Mouse (Mus musculus) forebrain, embryonic 16.5 days (tissue): ENCODE measurements around the gene Map3k14. TPM values are rescaled to one million over a fixed set of nuclear protein-coding genes. Genes with fewer than 3 reads are reported as not detected.
"Not testable (repeated sequence)": the region's sequence is repeated elsewhere in the genome, so short reads cannot be mapped to it uniquely, and the experiment has no call there.

Experiments used
- ATAC-seq: fragments of 200-750 bp; cut with Nextera tagmentation; 2 replicates; pipeline ENCODE4 v1.8.0; 2017; ENCODE audit warnings: mild to moderate bottlenecking, moderate library complexity
- H3K27ac ChIP-seq: fragments of 300-500 bp; sonication (generic); 2 replicates; pipeline ENCODE4 v1.5.1; 2014; ENCODE audit warnings: low read length, control low read depth
- H3K27me3 ChIP-seq: fragments of 300-500 bp; sonication (generic); replicated peaks from 2 replicates; pipeline ENCODE4 v1.6.1; 2014; ENCODE audit warnings: low read length; ENCODE audit not compliant: control insufficient read depth, insufficient read depth
- H3K36me3 ChIP-seq: fragments of 300-500 bp; sonication (generic); 2 replicates; pipeline ENCODE4 v1.6.1; 2014; ENCODE audit not compliant: control insufficient read depth, insufficient read depth
- H3K4me1 ChIP-seq: fragments of 300-500 bp; sonication (generic); replicated peaks from 2 replicates; pipeline ENCODE4 v1.6.1; 2014; ENCODE audit warnings: low read length; ENCODE audit not compliant: control insufficient read depth, insufficient read depth
- H3K4me2 ChIP-seq: fragments of 300-500 bp; sonication (generic); 2 replicates; pipeline ENCODE4 v1.6.1; 2014; ENCODE audit warnings: mild to moderate bottlenecking, low read length, control low read depth
- H3K4me3 ChIP-seq: fragments of 300-500 bp; sonication (generic); replicated peaks from 2 replicates; pipeline ENCODE4 v1.5.1; 2014; ENCODE audit warnings: mild to moderate bottlenecking, low read length, control low read depth
- H3K9ac ChIP-seq: fragments of 300-500 bp; sonication (generic); replicated peaks from 2 replicates; pipeline ENCODE4 v1.6.1; 2014; ENCODE audit warnings: low read depth, low read length, control low read depth
- H3K9me3 ChIP-seq: fragments of 300-500 bp; sonication (generic); 2 replicates; pipeline ENCODE4 v1.6.1; 2016; ENCODE audit warnings: low read length; ENCODE audit not compliant: control insufficient read depth
- WGBS: fragments of 180-500 bp; shearing (Covaris S2); extraction: QIAGEN DNeasy Blood & Tissue Kit; methylation state at CpG from one replicate; pipeline ENCODE4 v1.1.7; 2014; 5-methylcytosine and 5-hydroxymethylcytosine counted together
- polyA plus RNA-seq: library from polyadenylated mRNA; unstranded; fragments of >200 nt; fragmentation: Nextera tagmentation; extraction: Ambion mirVana; gene quantifications from 2 replicates; pipeline ENCODE4 v1.2.1, GENCODE M21; 2015

Gene Map3k14
- polyA plus RNA-seq, 1 experiment from 2014 or later = 4.8 TPM

DNA sequence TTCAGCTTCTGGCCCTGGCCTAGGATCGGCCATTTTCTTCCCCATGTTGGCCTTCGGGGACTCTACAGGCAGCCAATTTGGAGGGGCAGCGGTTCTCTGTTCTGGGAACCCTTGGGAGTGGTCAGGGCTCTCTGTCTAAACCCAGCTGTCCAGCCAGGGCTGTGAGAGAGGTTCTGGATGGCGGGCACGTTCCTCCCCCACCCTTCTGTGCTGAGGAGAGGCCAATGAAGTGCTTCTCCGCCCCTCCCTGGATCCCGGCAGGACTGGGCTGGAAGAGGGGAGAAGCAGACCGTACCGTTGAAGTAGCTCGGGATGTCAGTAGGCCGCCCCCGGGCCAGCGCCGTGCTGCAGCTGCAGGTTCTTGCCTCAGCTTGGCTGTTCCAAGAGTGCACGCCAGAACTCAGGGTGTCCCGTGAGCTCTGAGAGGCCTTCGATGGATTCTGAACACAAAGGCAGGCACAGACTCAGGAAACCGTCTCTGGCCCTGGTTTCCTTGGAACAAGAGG is 43.3 kb downstream of the Map3k14 start:
- 72% methylated on average over 18 of the region's 18 CpGs for WGBS
- no peaks in the 10 kb centered on the region for H3K9me3 ChIP-seq
- H3K9ac ChIP-seq = no peak overlapping the region
- ATAC-seq = no peak
- H3K36me3 ChIP-seq = no peaks in the 10 kb centered on the region
- no peaks in the 10 kb centered on the region for H3K4me1 ChIP-seq
- H3K4me2 ChIP-seq = no peak overlapping the region
- H3K27ac ChIP-seq = no peak overlapping the region
- no peaks in the 10 kb centered on the region for H3K27me3 ChIP-seq
- H3K4me3 ChIP-seq = no peak overlapping the region

DNA sequence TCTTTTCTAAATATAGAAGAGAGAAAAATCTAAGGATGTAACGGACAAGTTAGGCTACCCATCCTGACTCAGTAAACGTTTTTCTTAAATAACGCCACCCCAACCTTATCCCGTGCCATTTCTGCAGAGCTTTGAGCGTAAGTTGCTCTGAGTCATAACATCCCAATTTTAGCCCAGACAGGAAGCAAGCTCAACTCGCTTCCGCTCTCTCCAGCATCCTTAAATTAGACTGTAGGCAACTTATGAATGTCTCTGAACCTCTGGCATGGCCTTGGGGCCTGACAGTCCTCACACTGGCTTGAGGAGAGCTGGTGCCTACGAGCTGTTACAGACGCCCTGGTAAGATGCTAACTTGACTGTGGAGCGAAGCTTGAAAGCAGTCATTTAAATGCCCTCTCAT is 43.8 kb downstream of the Map3k14 start:
- Histone ChIP-seq H3K27ac (no peak overlapping the region), H3K4me2 (no peak overlapping the region), H3K4me1 (peaks cover 3% of the 10 kb centered on the region), H3K9me3 (no peaks in the 10 kb centered on the region), H3K4me3 (no peak overlapping the region), H3K36me3 (no peaks in the 10 kb centered on the region), H3K9ac (no peak overlapping the region), H3K27me3 (no peaks in the 10 kb centered on the region)
- 89% methylated on average over 10 of the region's 10 CpGs for WGBS
- no peak for ATAC-seq

DNA sequence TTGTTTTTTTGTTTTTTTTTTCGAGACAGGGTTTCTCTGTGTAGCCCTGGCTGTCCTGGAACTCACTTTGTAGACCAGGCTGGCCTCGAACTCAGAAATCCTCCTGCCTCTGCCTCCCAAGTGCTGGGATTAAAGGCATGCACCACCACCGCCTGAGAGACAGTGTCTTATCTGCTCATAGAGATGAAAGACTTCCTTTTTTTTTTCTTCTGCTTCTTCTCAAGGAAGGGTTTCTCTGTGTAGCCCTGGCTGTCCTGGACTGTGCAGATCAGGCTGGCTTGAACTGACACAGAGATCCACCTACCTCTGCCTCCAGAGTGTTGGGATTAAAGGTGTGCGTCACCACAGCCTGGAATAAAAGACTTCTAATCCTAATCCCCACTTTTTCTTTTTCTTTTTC is 44.6 kb downstream of the Map3k14 start:
- not testable (repeated sequence) for H3K36me3 ChIP-seq, ATAC-seq

DNA sequence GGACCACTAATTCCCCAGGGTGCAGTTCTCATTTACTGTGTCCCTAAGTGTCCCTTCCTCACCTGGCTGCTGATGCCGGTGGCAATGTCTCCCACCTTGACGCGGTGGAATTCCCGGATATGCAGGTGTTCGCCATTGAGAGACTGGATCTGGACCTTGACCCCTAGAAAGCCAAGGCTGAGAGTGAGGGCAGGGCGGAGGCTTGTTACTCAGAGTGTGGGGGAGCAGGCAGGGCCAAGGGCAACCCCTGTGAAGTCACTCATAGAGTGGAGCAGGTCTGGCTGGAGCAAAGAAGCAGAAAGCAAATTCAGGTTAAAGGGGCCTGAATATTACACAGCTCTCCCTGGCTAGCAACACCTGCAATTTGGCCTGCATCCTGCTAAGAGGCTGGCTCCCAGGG is 45.8 kb downstream of the Map3k14 start:
- Histone ChIP-seq H3K4me1 (peaks cover 5% of the 10 kb centered on the region), H3K4me3 (no peak overlapping the region), H3K4me2 (no peak overlapping the region), H3K9me3 (no peaks in the 10 kb centered on the region), H3K9ac (no peak overlapping the region), H3K27me3 (no peaks in the 10 kb centered on the region), H3K36me3 (no peaks in the 10 kb centered on the region), H3K27ac (no peak overlapping the region)
- no peak for ATAC-seq
- 90% methylated on average over 6 of the region's 6 CpGs for WGBS

More for the DNA sequence above, 44.6 kb downstream of the Map3k14 start:
- H3K4me2 ChIP-seq, H3K27ac ChIP-seq, H3K4me3 ChIP-seq, H3K4me1 ChIP-seq, H3K27me3 ChIP-seq, H3K9ac ChIP-seq, H3K9me3 ChIP-seq: not testable (repeated sequence)
- WGBS = 82% methylated on average over 4 of the region's 4 CpGs

DNA sequence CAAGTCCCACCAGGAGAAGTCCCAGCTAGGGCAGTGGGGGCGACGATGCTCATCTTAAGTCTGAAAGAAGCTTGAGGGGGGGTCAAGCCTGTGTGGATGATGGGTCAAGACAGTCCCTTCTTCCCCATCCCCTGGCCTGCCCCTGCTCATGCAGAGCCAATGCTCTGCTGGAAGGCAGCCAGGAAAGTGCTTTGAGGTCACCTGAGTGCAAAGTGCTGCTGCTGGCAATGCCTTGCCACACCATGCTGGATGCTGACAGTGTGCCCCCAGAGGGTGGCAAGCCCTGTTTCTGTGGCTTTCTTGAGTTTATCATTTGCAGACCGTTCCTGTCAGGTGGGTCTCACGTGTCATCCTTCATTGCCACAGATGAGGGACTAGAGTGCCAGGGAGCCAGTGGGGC is 47.3 kb downstream of the Map3k14 start:
- ATAC-seq = no peak
- Histone ChIP-seq H3K4me2 (no peak overlapping the region), H3K4me3 (no peak overlapping the region), H3K9ac (no peak overlapping the region), H3K27ac (no peak overlapping the region), H3K27me3 (no peaks in the 10 kb centered on the region), H3K36me3 (no peaks in the 10 kb centered on the region), H3K9me3 (no peaks in the 10 kb centered on the region), H3K4me1 (peaks cover 5% of the 10 kb centered on the region)
- WGBS = 93% methylated on average over 4 of the region's 4 CpGs

DNA sequence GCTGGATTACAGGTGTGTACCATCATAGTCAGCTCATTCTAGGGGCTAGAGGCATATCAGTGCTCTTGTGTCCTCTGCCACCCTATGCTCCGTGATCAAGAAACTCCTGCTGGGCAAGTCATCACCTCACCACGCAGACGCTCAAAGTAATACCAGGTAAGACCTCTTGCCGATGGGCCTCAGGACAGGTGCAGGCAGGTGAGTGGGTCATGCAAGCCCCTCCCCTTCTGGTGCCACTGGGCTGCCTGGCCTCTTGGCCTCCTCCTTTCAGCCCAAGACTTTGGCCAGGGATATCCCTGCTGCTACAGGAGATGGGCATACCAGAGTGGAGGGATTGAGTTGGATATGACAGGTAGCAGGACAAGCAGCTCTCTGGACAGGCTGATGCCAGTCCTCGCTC is 48.0 kb downstream of the Map3k14 start:
- Histone ChIP-seq H3K27me3 (no peaks in the 10 kb centered on the region), H3K9ac (no peak overlapping the region), H3K36me3 (no peaks in the 10 kb centered on the region), H3K27ac (no peak overlapping the region), H3K4me1 (peaks cover 5% of the 10 kb centered on the region), H3K4me3 (no peak overlapping the region), H3K9me3 (no peaks in the 10 kb centered on the region), H3K4me2 (no peak overlapping the region)
- WGBS = 97% methylated on average over 5 of the region's 5 CpGs
- ATAC-seq = no peak

DNA sequence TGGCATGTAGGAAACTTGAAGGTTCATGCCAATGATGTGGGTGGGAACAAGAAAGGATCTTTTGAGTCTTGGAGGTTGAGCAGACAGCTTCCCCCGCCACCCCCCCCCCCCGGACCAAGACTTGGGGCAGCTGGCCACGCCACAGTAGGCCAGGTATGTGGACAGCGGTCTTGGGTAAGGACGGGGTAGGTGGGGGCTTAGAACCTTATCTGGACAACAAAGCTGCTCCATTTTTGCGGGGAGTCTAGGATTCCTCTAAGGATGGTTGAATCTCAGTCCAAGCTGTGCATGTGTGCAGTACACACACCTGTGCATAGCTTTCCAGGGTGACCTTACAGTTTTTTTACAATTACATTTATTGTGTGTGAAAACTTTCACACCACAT is 48.8 kb downstream of the Map3k14 start:
- H3K4me3 ChIP-seq = peak overlapping the region; percentile 60
- no peaks in the 10 kb centered on the region for H3K9me3 ChIP-seq
- ATAC-seq = peak; percentile 3; the same call in 1 of the 2 replicates
- H3K27ac ChIP-seq = peak overlapping the region; percentile 61
- H3K9ac ChIP-seq = peak overlapping the region; percentile 81
- 18% methylated on average over 6 of the region's 6 CpGs for WGBS
- H3K36me3 ChIP-seq = no peaks in the 10 kb centered on the region
- H3K4me2 ChIP-seq = peak overlapping the region; percentile 100
- peaks cover 5% of the 10 kb centered on the region for H3K4me1 ChIP-seq
- no peaks in the 10 kb centered on the region for H3K27me3 ChIP-seq

DNA sequence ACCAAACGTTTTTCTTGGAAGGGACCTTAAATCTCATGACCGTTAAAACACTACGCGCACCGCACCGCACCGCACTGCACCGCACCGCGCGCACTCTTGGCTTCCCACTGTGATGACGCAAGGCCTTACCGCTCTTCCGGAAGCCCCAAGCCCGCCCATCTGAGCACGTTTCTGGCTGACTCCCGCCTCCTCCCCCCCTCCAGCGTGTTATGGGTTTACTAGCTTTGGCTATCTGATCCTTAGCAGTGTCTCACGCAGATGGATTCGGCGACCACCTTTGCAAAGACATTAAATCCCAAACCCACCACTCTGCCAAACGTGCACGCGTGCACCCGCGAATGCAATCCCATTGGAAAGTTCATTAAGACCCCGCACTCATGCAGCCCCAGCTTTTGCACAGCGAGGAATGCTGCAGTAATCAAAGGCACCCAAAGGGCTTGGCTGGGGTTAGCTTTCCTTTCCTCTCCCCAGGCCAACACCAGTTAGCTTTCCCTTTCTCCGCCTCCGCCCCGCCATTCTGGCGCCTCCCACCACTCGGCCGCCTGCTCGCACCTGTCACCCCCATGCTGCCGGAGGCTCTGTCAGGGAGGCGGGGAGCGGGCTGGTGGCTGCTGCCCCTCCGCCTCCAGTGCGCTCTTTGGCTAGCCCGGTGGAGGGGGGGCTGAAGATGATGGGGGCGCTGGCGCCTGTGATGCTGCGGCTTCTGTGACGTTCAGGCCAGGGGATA is 49.3 kb downstream of the Map3k14 start, which contains the start of gene Spata32:
Gene Spata32, minus strand, starts transcription at position 643 of the 727 bp plus-strand sequence.
- WGBS = 1% methylated on average over 45 of the region's 45 CpGs
- H3K4me1 ChIP-seq = peaks cover 5% of the 10 kb centered on the region
- peak within 1 kb of the TSS; percentile 100 for H3K4me2 ChIP-seq
- H3K9ac ChIP-seq = peak within 1 kb of the TSS; percentile 81
- no peaks in the 10 kb centered on the region for H3K36me3 ChIP-seq
- ATAC-seq = peak; percentile 95
- H3K27me3 ChIP-seq = no peaks in the 10 kb centered on the region
- H3K27ac ChIP-seq = peak within 1 kb of the TSS; percentile 61
- H3K9me3 ChIP-seq = no peaks in the 10 kb centered on the region
- peak within 1 kb of the TSS; percentile 60 for H3K4me3 ChIP-seq

DNA sequence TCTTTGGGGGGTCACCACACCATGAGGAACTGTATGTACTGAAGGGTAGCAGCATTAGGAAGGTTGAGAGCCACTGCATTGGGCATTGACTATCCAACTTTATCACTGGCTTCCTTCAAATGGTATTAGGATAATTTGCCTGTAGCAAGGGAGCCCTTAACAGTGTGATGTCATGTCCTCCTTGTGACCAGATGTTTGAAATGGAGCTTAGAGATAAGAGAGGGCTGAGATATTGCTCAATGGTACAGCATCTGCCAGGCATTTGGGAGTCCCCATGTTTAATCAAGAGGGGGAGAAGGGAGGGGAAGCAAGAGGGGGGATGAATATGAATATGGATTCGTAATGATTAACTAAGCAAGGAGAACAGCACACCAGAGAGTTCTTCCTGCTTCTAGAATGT is 51.9 kb downstream of the Map3k14 start:
- Histone ChIP-seq H3K4me1 (peaks cover 5% of the 10 kb centered on the region), H3K4me2 (no peak overlapping the region), H3K27ac (no peak overlapping the region), H3K4me3 (no peak overlapping the region), H3K9ac (no peak overlapping the region), H3K9me3 (no peaks in the 10 kb centered on the region), H3K27me3 (no peaks in the 10 kb centered on the region), H3K36me3 (no peaks in the 10 kb centered on the region)
- no peak for ATAC-seq
- WGBS = 90% methylated on average over 1 of the region's 1 CpGs
